Mouse (Mus musculus): ENCODE data around the gene Opcml.

DNA sequence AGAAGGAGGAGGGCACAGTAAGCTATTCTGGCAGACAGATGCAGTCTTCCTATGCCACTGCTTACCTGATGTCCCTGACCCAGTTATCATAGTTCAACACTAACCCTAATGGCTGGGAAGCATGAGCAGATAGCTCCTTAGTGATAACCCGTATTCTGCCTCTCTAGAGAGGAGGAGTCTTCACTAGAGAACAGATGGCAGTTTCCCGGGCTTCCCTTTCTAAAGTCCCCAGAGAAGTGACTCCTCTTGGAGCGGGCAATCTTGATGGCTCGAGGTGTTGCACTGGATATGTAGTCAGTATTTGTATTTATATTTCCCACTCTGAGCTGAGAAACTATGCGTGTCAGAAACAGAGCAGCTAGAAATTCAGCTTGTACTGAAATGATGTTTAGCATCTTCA lies 1031.9 kb downstream of the Opcml start:
- TF ChIP-seq CTCF (IDR thresholded peaks at IDR 0.05; ENCODE audit: borderline replicate concordance, insufficient read depth, low read length) (no peak), POLR2A (IDR thresholded peaks at IDR 0.05; ENCODE audit: low read depth, low read length) (no peak)

All from embryonic fibroblast, embryonic 13.5 days (primary cell).